In genomic region chr12:11151015-11151414, GRCm38 (mm10) we compare ENCODE assay signal across 9 mouse cellular contexts. TPM values are rescaled to one million over a fixed set of nuclear protein-coding genes. Genes with fewer than 3 reads are reported as not detected.
DNase-seq lines count a peak whose midpoint lies in the region; ATAC-seq and TF ChIP-seq lines count a peak whose summit lies in the region.
"Had no signal": no experiment of that assay in that cellular context is flagged by ENCODE, and none has a peak within 500 bp of the region (broad histone marks: within the 10 kb centered on the region; RNA-seq: fewer than 3 reads in every experiment).

TSS of gene Kcns3 (minus strand) at chr12:11151056.

- 0 out of 2 replicates have a peak, but pooled peaks cover 4% of the 10 kb centered on the region for H3K4me1 ChIP-seq in kidney, adult 2 months (ENCODE audit: control insufficient read depth, insufficient read depth, low read length)
- peaks cover 2 to 6% of the 10 kb centered on the region in 2 experiments; a peak in 1 of 4 replicates for H3K4me1 ChIP-seq in ES-E14 (ENCODE audit: control insufficient read depth in 2 of 2, insufficient read depth in 2 of 2, low read length in 2 of 2, poor library complexity in 1 of 2)
- peaks cover 14% of the 10 kb centered on the region for H3K4me1 ChIP-seq in forebrain, embryonic 15.5 days
- no peaks in the 10 kb centered on the region for H3K4me1 ChIP-seq in liver, embryonic 14.5 days (replicated peaks; ENCODE audit: control insufficient read depth in 2 of 2, insufficient read depth in 2 of 2, low read length in 1 of 2)
- H3K4me1 ChIP-seq in thymus, adult 2 months (replicated peaks; ENCODE audit: control insufficient read depth, insufficient read depth, low read length): no peaks in the 10 kb centered on the region

- peak within 1 kb of the TSS; percentile 74 for H3K4me3 ChIP-seq in kidney, adult 2 months (ENCODE audit: insufficient read depth, low read depth, low read length)
- H3K4me3 ChIP-seq in ES-E14 (ENCODE audit: insufficient read depth in 1 of 2, low read depth in 1 of 2, low read length in 2 of 2, poor library complexity in 1 of 2, severe bottlenecking in 1 of 2): peak within 1 kb of the TSS; percentile 69 to 83
- H3K4me3 ChIP-seq in forebrain, embryonic 15.5 days: peak within 1 kb of the TSS; percentile 50
- peak within 1 kb of the TSS; percentile 9 to 39; a peak in 2 of 4 replicates for H3K4me3 ChIP-seq in liver, embryonic 14.5 days (ENCODE audit: insufficient read depth in 1 of 2, low read depth in 2 of 2, low read length in 2 of 2)
- H3K4me3 ChIP-seq in thymus, adult 2 months (ENCODE audit: control insufficient read depth, insufficient read depth, low read length): no peak within 1 kb of the TSS

- TF ChIP-seq POLR2A in kidney, adult 2 months (IDR thresholded peaks at IDR 0.05; ENCODE audit: low read depth, low read length): no peak
- TF ChIP-seq POLR2A in thymus, adult 2 months (IDR thresholded peaks at IDR 0.05; ENCODE audit: control insufficient read depth, extremely low read depth, insufficient read depth, low read length, poor library complexity): no peak

- no peak for ATAC-seq in forebrain, embryonic 15.5 days (replicated peaks)
- ATAC-seq in liver, embryonic 14.5 days (ENCODE audit: insufficient read depth): no peak

- TF ChIP-seq CTCF in kidney, adult 2 months (conservative IDR thresholded peaks at IDR 0.05; ENCODE audit: insufficient read depth, insufficient read length, low read depth, low read length): no peak
- no peak for TF ChIP-seq CTCF in liver, embryonic 14.5 days (IDR thresholded peaks at IDR 0.05; ENCODE audit: low read depth)
- TF ChIP-seq CTCF in thymus, adult 2 months (IDR thresholded peaks at IDR 0.05; ENCODE audit: borderline replicate concordance, control insufficient read depth, extremely low read depth, insufficient read depth, low read length, poor library complexity): no peak

- no peak for DNase-seq in kidney, adult 2 months
- DNase-seq in kidney, adult 8-10 months: no peak
- no peak for DNase-seq in ES-E14 (ENCODE audit: low read depth, low spot score)
- no peak for DNase-seq in liver, embryonic 14.5 days (ENCODE audit: low read depth in 3 of 3, low spot score in 3 of 3)
- no peak for DNase-seq in thymus, adult 2 months
- DNase-seq in cerebellum, adult 8-10 months: no peak
- DNase-seq in right cerebral cortex, postnatal 4 days: no peak

- no peaks in the 10 kb centered on the region for H3K36me3 ChIP-seq in kidney, adult 2 months (ENCODE audit: control insufficient read depth, insufficient read depth, low read length)
- H3K36me3 ChIP-seq in ES-E14 (ENCODE audit: control insufficient read depth, insufficient read depth, low read length, poor library complexity, severe bottlenecking): no peaks in the 10 kb centered on the region
- no peaks in the 10 kb centered on the region for H3K36me3 ChIP-seq in forebrain, embryonic 15.5 days
- no peaks in the 10 kb centered on the region for H3K36me3 ChIP-seq in liver, embryonic 14.5 days (replicated peaks; ENCODE audit: control insufficient read depth, insufficient read depth, low read depth)
- no peaks in the 10 kb centered on the region for H3K36me3 ChIP-seq in thymus, adult 2 months (ENCODE audit: control insufficient read depth, insufficient read depth, low read length)

- TF ChIP-seq EP300 in liver, embryonic 14.5 days (IDR thresholded peaks at IDR 0.05; ENCODE audit: low read depth): no peak

- in situ Hi-C loops in ES-E14 (cut with MboI; ENCODE audit: low sequenced_read_pairs in 2 of 2, unreplicated experiment in 2 of 2): loop anchor here in 1 of 2 experiments (25.0 kb wide), 2 partner anchors 339 to 1564 kb away; no protein-coding TSS in a partner anchor

- peak within 1 kb of the TSS; percentile 84 for H3K4me2 ChIP-seq in forebrain, embryonic 15.5 days (replicated peaks)
- peak within 1 kb of the TSS; percentile 55 for H3K4me2 ChIP-seq in liver, embryonic 14.5 days (ENCODE audit: low read depth)

- peak within 1 kb of the TSS; percentile 63 for H3K9ac ChIP-seq in ES-E14 (ENCODE audit: insufficient read depth, low read depth, low read length, poor library complexity, severe bottlenecking)
- peak within 1 kb of the TSS; percentile 46 for H3K9ac ChIP-seq in forebrain, embryonic 15.5 days (replicated peaks)
- no peak within 1 kb of the TSS for H3K9ac ChIP-seq in liver, embryonic 14.5 days (replicated peaks)

- no peaks in the 10 kb centered on the region for H3K9me3 ChIP-seq in ES-E14 (ENCODE audit: control insufficient read depth, insufficient read depth, low read depth, low read length)
- H3K9me3 ChIP-seq in forebrain, embryonic 15.5 days: no peaks in the 10 kb centered on the region
- no peaks in the 10 kb centered on the region for H3K9me3 ChIP-seq in liver, embryonic 14.5 days (ENCODE audit: control insufficient read depth, low read length)

- WGBS in kidney, adult 2 months: 35% methylated on average over 15 of the region's 15 CpGs
- WGBS in forebrain, embryonic 15.5 days: 22% methylated on average over 15 of the region's 15 CpGs
- 22% methylated on average over 15 of the region's 15 CpGs for WGBS in liver, embryonic 14.5 days (ENCODE audit: insufficient replicate concordance)
- 17% methylated on average over 15 of the region's 15 CpGs for WGBS in thymus, adult 2 months

- H3K27me3 ChIP-seq in kidney, adult 2 months (replicated peaks; ENCODE audit: control insufficient read depth, insufficient read depth, low read length): no peaks in the 10 kb centered on the region; the same call in 1 of the 2 replicates
- peaks cover 6% of the 10 kb centered on the region; the same call in 1 of the 2 replicates for H3K27me3 ChIP-seq in forebrain, embryonic 15.5 days
- peaks cover 42% of the 10 kb centered on the region for H3K27me3 ChIP-seq in liver, embryonic 14.5 days (ENCODE audit: control insufficient read depth, insufficient read depth, low read length)
- no peaks in the 10 kb centered on the region; the same call in 1 of the 2 replicates for H3K27me3 ChIP-seq in thymus, adult 2 months (ENCODE audit: control insufficient read depth, insufficient read depth, low read length)

- H3K27ac ChIP-seq in kidney, adult 2 months (ENCODE audit: insufficient read depth, low read depth, low read length): no peak within 1 kb of the TSS
- H3K27ac ChIP-seq in ES-E14 (ENCODE audit: insufficient read depth, low read depth, low read length, poor library complexity, severe bottlenecking): no peak within 1 kb of the TSS
- no peak within 1 kb of the TSS for H3K27ac ChIP-seq in forebrain, embryonic 15.5 days (replicated peaks)
- no peak within 1 kb of the TSS for H3K27ac ChIP-seq in liver, embryonic 14.5 days
- H3K27ac ChIP-seq in thymus, adult 2 months (ENCODE audit: control insufficient read depth, insufficient read depth, low read length): no peak within 1 kb of the TSS

TF ChIP-seq in ES-E14, 5 proteins besides CTCF, POLR2A, EP300 and RAD21:
- TF ChIP-seq ZC3H11A (IDR thresholded peaks at IDR 0.05; ENCODE audit: borderline replicate concordance, low read depth, low read length) (no peak), HCFC1 (IDR thresholded peaks at IDR 0.05; ENCODE audit: borderline replicate concordance, insufficient read depth, low read length) (no peak), MAFK (IDR thresholded peaks at IDR 0.05; ENCODE audit: insufficient read depth, low read depth, low read length) (no peak), ZNF384 (IDR thresholded peaks at IDR 0.05; ENCODE audit: low read depth, low read length) (no peak), CHD2 (IDR thresholded peaks at IDR 0.05; ENCODE audit: low read depth, low read length) (no peak)

RNA-seq across cellular contexts. Expression of gene Kcns3, which starts in this region (rescaled TPM):
- polyA plus RNA-seq in kidney, adult 2 months (2012; rRNA removed): 2.3 and 2.5 TPM in 2 replicates
- 2.5 and 2.6 TPM in 2 replicates for total RNA-seq in ES-E14 (2012; rRNA removed)
- polyA plus RNA-seq in forebrain, embryonic 15.5 days (2015; fragmentation: Nextera tagmentation; extraction: Ambion mirVana): 0.28 and 0.39 TPM in 2 replicates
- polyA plus RNA-seq in liver, embryonic 14.5 days (2012; rRNA removed): 0.02 and 0.03 TPM in 2 replicates
- polyA plus RNA-seq in liver, embryonic 14.5 days (2014; fragmentation: Nextera tagmentation; extraction: Ambion mirVana): 0.11 TPM in 1 of 2 replicates, not detected in the other
- 0.28 and 0.36 TPM in 2 replicates for polyA plus RNA-seq in thymus, adult 2 months (2012; rRNA removed)
- total RNA-seq: hematopoietic stem cell, adult 5-6 weeks had no signal
